Mouse (Mus musculus) megakaryocyte progenitor cell, adult 5-6 weeks (primary cell): ENCODE measurements around the gene Vangl1. TPM values are rescaled to one million over a fixed set of nuclear protein-coding genes. Genes with fewer than 3 reads are reported as not detected.

ENCODE experiments used
- ATAC-seq: replicated peaks from 2 replicates; pipeline ENCODE4 v1.8.0; 2016; ENCODE audit warnings: mild to moderate bottlenecking, moderate TSS enrichment, inconsistent platforms; ENCODE audit not compliant: poor library complexity
- total RNA-seq, 2 experiments: library from RNA; stranded (forward) in 1 of 2; stranded (reverse) in 1 of 2; fragments of 157-497, 149-512 nt in 1 of 2; fragments of 200-1000 nt in 1 of 2; gene quantifications; 2 replicates each; pipeline versions ENCODE4 v1.2.3 to v1.2.4; 2015 to 2017

Vangl1 gene
- total RNA-seq, 2 experiments from 2014 or later, result 0.47 to 1.5 TPM

DNA sequence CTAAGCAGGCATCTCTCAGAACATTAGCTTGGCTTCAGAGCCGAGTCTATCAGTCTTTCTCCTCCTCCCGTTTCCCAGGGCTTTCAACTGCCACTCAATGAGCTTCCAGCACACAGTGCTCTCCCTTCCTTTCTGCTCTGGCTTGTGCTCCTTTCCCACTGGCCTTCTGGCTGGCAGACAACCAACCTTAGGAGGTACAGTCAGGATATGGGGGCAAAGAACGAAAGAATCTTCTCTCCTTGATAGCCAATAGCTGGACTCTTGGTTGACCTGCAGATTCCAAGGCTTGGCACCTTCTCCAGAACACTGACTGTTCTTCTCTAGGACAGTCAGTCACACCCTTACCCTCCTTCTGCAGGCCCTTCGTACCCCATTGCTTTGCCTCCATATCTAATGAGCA is 5.3 kb downstream of the Vangl1 start:
- ATAC-seq, result no peak

DNA sequence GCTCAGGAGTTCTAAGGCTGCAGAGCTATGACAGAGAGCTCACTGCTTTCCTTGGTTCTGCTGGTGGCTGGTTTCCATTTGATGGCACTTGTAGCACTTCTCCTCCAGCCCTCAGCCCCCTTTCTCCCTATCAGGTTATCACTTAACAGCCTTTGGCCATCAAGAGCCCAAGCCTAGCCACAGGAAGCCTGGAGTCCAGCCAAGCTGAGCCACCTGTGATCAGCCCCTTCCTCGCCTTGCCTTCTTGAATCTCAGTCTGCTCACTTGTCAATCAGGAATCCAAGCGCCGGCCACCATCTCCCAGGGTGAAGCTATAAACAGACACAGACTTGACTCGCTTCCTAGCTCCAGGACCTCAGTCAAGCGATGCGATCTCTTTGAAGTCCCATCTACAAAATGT is 6.0 kb downstream of the Vangl1 start:
- ATAC-seq, result no peak

- no peak for ATAC-seq
Observed at GRCm38 (mm10) chr3:102197746-102198145, 6.7 kb downstream of the Vangl1 start.

GRCm38 (mm10) chr3:102197152-102197551 is 7.3 kb downstream of the Vangl1 start:
- ATAC-seq, result no peak

- ATAC-seq, result no peak
Observed at GRCm38 (mm10) chr3:102196166-102196565, 8.3 kb downstream of the Vangl1 start.

GRCm38 (mm10) chr3:102195762-102196161 is 8.7 kb downstream of the Vangl1 start:
- ATAC-seq, result no peak

DNA sequence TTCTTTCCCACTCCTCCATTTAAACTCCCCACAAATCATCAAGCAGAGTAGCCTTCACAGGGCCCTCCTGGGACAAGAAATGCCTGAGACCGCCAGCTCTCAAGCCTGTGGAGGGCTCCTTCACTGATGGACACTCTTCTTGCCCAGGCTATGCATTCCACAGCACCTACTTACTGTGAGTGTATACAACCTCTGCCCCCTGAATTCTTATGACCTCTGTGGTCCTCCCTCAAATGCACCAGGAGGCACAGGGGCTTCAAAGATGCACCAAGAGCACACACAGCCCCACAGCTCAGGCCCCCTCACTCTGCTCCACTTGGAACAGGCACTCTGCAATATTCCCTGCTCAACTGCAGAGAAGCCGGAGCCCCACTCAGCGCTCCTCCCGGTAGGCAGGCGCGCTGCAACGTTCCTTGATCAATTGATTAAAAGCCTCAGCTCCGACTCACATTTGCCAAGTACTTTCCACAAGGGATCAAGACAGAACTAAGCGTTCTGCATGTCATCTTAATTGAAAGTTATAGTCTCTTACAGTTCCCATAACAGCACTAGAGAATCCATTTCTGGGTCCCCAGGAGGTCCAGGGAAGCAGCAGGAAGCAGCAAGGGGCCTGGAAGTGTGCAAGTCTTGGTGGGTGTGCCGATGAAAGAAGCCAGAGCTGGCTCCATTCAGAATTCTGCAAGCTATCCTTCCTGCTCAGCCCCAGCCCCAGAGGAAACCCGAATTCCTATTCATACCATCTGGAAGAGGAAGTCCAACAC is 10.0 kb downstream of the Vangl1 start:
- no peak for ATAC-seq

DNA sequence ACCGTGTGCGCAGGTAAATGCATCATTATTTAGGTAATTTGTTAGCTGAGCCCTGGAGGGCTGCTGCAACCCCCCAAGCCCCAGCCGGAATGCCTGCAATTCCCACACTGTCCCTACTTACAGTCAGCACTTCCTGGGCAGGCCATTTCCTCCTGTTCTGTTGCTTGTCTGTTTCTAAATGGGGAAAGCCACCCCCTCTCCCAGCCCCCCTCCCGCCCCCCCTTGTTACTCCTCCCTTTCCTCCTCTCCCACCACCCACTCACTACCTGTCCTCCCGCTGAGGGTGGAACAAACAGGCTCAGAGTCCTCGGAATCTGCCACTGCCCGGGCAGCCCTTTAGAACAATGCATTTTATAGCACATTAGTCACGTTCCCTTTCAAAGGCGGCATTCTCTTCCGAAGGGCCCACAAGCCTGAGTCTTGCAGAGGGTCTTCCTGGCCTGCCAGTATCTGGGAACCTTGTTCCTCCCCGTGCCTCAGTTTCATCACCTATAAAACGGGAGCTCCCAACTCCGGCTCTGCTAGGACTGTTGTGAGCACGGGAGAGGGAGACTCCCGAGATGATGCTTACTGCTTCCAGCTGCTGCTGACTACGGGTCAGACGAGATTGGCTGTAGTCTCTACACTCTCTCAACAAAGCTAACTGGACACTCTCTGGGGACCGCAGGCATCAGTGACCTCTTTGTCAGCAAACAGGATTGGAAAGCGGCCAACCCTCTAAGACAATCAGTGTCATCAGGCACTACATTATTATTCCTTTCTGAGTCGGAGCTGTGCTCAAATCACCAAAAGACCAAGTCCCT is 10.8 kb downstream of the Vangl1 start:
- no peak for ATAC-seq

GRCm38 (mm10) chr3:102192621-102193020 is 11.9 kb downstream of the Vangl1 start:
- no peak for ATAC-seq

GRCm38 (mm10) chr3:102191575-102191974 is 12.9 kb downstream of the Vangl1 start:
- ATAC-seq, result no peak

- no peak for ATAC-seq
Observed at GRCm38 (mm10) chr3:102190642-102191041, 13.9 kb downstream of the Vangl1 start.

DNA sequence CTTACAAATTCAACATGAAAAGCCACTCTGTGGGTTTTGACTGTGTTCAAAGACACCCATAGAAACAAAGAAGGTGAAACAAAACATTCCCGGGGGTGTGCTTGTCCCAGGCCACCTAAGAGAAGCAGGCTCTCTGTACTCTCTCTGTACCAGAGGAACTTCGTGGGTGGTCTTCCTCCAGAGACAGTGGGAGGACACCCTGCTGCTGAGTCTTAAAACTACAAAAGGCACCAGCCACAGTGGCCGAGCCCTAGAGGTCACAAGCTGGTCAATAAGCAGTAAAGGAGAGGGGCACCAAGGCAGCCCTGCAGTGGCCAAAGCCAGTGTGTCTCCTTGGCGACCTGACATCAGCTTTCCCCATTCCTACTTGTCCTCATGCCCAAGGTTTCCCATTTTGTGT is 14.5 kb downstream of the Vangl1 start:
- ATAC-seq, result no peak

- no peak for ATAC-seq
Observed at GRCm38 (mm10) chr3:102188972-102189371, 15.5 kb downstream of the Vangl1 start.

DNA sequence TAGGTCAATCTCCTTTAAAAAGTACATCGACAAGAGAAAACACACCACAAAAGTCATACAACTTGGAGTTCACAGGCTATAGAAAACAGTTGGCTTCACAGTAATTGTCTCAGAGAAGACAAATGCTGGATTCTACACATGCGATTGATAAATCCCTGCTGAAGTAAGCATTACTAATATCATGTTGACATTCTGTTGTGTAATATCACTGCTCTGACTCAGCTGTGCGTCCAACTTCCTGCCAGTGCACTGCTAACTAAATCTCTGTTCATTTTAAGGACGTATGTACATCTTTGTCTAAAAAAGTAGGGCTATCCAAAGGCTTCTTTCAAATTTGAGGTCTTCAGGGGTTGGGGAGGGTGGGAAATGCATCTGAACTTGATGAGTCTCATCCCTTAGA is 17.1 kb downstream of the Vangl1 start:
- ATAC-seq, result no peak

GRCm38 (mm10) chr3:102184721-102185120 is 19.8 kb downstream of the Vangl1 start:
- no peak for ATAC-seq

GRCm38 (mm10) chr3:102182601-102183000 is 21.9 kb downstream of the Vangl1 start:
- no peak for ATAC-seq

DNA sequence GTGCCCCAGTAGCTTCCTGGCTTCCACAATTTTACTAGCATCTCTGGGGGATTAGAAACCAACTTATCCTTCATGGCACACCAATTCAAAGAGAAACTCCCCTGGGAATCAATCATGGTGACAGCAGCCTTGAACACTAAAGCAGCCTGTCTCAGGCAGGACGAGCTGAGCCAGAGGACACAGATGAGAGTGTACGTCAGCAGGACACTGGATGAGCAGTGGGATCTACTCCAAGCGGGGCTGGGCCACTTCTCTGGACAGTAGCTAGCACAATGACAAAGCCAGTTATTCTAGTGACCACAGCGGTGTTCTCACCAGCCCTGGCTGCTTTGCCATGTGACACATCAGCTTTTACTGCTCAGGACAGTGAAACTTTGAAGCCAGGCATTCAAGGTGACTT is 23.3 kb downstream of the Vangl1 start:
- no peak for ATAC-seq

DNA sequence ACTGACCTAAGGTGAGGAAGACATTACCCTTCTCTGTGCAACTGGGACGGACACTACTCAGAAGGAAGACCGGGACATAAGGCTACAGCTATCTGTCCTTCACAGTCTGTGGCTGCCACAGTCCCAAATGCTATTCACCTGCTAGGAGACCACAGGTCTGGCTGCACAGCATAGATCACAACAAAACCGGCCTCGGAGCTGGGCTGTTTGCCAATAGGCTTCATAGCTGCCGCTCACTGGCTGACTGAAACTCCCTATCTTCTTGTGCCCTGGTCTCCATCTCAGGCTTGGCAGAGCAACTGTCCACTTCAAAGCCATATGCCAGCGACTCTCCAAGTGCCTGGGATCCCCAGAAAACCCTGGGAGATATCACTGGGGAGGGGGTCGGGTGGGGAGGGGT is 23.7 kb downstream of the Vangl1 start:
- ATAC-seq, result peak; percentile 87

GRCm38 (mm10) chr3:102179869-102180268 is 24.6 kb downstream of the Vangl1 start:
- ATAC-seq, result no peak

GRCm38 (mm10) chr3:102177837-102178615 is 26.5 kb downstream of the Vangl1 start:
- ATAC-seq, result no peak

GRCm38 (mm10) chr3:102176116-102176515 is 28.4 kb downstream of the Vangl1 start:
- no peak for ATAC-seq
